Mouse (Mus musculus) v-Abl transformed pro-B cells (cell line): ENCODE measurements at regions not wholly inside any gene's neighbourhood (a gene's known extent, or its start where the extent isn't known, plus 50 kb on each side); places are given as distances from the start of the nearest gene placed in this dataset.

ENCODE experiments used
- in situ Hi-C, 2 experiments: fragments of 400-800 bp; cut with MboI; formaldehyde crosslinking; loops; one replicate each; pipeline ENCODE4 v1.15.1; 2025; ENCODE audit not compliant: unreplicated experiment in 2 of 2

DNA sequence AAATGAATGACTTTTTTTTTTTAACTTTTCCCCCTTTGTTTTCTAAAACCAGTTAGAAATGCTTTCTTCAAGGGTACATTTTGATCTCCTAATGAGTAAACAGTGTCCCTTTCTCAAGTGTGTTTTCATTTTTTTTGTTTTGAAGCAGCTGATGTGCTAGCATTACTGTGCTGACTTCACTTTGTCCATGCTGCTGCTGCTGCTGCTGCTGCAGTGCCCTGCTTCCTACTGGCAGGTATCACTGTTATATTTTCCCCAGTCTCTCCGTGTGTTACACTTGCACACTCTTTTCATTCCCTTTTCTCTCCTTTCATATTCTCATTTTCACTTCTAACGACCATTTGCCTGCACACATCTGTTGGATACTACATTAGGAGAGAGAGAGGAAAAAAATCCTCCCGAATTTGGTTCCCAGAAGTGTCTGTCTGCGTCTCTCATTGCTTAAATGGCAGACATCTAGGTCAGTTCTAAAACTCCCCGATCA lies 266.0 kb downstream of the Cd109 start:
- in situ Hi-C loops = no loop called here

DNA sequence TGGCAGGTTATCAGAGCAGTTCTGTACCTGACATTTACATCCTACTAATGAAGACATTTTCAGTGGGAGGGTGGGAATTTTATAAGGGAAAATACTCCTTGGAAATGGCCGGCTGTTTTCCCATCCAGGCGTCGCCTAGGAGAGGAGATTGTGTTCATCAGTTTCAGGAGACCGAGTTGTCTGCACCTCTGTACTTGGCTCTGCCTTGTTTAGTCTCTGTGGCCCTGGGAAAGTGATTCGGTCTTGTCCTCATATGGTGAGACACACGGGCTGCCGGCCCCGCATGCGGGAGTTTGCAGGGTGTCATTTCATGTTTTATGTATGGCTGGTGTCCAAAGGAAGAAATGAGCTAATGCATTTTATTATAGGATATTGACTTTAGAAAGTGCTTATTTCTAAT lies 287.9 kb downstream of the Cd109 start:
- in situ Hi-C loops = no loop called here

GRCm38 (mm10) chr9:78917336-78917735 lies 302.0 kb downstream of the Cd109 start:
- in situ Hi-C loops = no loop called here

- in situ Hi-C loops = no loop called here
Measured at GRCm38 (mm10) chr9:78925977-78926593, 310.7 kb downstream of the Cd109 start.

DNA sequence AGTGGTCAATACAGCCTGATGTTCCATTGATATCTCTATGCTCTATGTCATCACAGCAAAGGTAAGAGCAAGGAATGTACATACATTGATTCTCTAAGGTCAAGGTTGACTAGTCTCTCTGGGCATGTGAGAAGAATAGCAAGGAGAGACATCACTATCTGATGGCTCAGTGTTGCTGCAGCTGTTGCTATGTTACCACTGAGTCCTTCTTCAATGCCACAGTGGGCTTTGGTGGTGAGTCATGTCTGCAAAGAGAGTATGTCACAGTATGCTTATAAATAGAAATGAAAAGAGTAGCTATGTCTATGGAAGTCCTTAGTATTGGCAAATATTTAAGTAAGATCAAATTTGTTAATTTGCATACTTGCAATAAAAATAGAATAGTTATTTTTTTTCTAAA lies 326.3 kb downstream of the Cd109 start:
- in situ Hi-C loops = no loop called here

- in situ Hi-C loops = no loop called here
Measured at GRCm38 (mm10) chr9:78964813-78965212, 349.5 kb downstream of the Cd109 start.

DNA sequence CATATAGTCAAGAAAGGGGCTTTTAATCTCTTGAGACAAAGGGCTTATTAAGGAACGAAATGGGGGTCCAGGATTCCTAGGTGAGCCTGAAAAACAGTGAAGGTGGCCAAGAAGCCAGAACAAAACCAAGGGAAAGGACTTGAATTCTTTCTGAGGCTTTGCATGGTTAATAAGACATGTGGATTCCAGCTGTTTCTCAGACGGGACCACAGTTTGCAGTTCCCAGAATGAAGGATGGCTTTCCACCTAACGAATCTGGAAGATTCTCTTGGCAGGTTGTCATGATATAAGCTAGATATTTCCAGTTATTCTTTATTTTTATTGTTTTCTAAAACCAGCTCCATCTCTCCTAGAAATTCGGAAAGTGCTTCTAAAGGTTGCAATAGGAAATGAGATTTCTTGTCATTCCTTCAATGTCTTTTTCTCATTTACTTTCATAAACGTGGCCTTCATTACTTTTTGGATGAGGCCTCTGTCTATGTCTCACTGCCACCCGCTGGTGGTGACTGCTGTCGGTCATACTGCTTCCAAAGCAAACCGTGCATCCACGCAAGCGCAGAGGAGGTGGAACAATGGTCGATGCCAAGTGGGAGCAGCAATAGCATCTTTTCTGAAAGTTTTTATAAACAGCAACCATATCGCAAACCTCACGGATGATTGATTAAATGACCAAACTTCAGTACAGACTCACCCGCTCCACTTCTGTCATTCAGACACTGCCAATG lies 350.0 kb downstream of the Cd109 start:
- in situ Hi-C loops = no loop called here

GRCm38 (mm10) chr9:78971731-78972130 lies 356.4 kb downstream of the Cd109 start:
- in situ Hi-C loops = no loop called here

DNA sequence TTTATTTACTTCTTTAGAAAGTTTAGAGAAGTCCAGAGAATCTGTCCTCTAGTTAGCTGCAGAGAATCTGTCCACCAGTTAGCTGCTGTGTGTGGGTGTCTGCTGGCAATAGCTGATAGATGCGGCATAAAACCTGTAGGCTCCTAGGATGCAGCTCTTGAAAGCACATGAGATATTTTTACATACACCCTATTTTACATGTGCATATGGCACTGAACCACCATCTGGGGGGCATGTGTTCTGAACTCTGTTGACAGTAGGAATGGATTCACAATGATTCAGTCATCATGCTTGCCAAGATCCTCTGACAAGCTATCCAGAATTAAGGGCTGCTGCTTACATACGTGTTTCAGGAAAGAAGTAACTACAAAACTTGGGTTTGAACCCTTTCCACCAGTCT lies 368.4 kb downstream of the Cd109 start:
- in situ Hi-C loops = no loop called here

- in situ Hi-C loops = no loop called here
Measured at GRCm38 (mm10) chr9:78985184-78985864, 370.0 kb downstream of the Cd109 start.

DNA sequence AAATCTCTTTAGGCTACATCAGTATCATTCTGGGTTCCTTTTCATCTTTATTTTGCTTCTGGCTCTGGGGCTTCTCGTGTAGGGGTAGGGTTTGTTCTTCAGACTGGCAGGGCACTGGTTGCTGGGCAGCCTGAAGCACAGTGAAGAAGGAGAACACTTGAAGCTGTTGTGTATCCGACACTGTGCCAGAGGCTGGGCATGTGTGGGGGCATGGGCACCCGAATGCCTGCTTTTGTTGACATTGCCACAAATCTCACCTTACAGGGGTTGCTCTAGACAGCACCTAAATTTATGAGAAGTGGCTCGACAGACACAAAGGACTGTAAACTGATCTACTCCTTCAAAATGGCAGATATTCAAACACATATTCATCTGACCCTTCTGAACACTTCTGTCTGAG lies 376.0 kb downstream of the Cd109 start:
- in situ Hi-C loops = no loop called here

GRCm38 (mm10) chr9:79001081-79001480 lies 385.7 kb downstream of the Cd109 start:
- in situ Hi-C loops = no loop called here

DNA sequence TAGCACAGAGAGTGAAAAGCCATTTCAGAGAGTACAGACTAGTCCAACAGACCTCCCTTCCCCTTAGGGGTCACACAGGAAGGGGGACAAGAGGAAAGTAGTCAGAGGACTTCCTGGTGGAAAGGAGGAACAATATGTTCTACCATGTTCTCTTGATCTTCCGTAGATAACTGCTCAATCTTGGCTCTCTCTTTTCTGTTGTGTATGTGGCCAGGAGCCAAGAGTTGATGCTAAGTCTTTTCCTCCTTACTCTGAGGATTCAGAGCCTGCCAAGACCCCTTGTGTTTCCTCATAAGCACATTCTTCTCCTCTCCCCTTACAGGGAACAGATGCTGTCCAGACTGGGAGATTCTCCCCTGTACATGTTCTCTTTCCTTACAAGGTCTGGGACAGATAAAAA lies 386.6 kb downstream of the Cd109 start:
- in situ Hi-C loops = no loop called here

- in situ Hi-C loops = no loop called here
Measured at GRCm38 (mm10) chr9:79004296-79004980, 389.1 kb downstream of the Cd109 start.

- in situ Hi-C loops = no loop called here
Measured at GRCm38 (mm10) chr9:79022291-79022690, 406.9 kb downstream of the Cd109 start.

GRCm38 (mm10) chr9:79028234-79028633 lies 412.9 kb downstream of the Cd109 start:
- in situ Hi-C loops = loop anchor here in 1 of 2 experiments (25.0 kb wide), 1 partner anchor 984 kb away; the partner anchor contains the start of gene Filip1

GRCm38 (mm10) chr9:79029456-79029855 lies 414.1 kb downstream of the Cd109 start:
- in situ Hi-C loops = loop anchor here in 1 of 2 experiments (25.0 kb wide), 1 partner anchor 983 kb away; the partner anchor contains the start of gene Filip1

DNA sequence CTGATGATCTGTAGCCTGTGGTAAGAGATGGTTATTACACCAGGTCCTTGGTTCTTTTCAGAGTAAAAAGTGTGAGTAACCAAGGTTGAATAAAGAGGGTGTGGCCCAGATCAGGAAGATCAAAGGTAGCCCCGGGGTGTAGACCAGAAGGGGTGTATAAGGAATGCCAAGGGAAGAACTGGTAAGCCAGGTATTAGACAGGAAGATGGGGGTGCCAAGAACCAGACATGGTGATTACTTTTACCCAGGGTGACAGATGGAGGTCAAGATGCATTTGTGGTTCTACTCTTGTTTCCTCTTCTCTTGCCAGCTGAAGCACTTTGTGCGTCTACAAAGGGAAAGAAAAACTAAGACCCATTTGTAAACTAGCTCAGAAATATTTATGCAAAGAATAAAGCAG lies 420.3 kb downstream of the Cd109 start:
- in situ Hi-C loops = loop anchor here in 1 of 2 experiments (25.0 kb wide), 1 partner anchor 977 kb away; the partner anchor contains the start of gene Filip1

DNA sequence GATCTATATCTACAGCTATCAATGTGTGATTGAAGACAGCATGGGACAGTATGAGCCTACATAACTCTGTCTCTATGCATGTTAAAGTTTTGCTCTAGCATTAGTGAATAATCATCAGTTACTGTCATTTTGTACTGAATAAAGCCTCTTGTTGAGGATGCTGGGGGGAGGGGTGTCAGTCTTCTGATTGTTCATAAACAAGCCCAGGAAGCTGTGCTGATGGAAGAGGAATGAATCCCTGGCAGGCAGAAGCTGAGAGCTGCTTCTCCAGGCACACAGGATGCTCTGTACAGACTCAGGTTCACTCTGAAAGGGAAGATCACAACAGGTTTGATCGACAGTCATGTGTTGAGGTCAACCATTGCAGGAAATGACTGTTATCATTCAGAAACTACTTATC lies 421.7 kb downstream of the Cd109 start:
- in situ Hi-C loops = loop anchor here in 1 of 2 experiments (25.0 kb wide), 1 partner anchor 975 kb away; the partner anchor contains the start of gene Filip1

GRCm38 (mm10) chr9:79038971-79039370 lies 423.6 kb downstream of the Cd109 start:
- in situ Hi-C loops = loop anchor here in 1 of 2 experiments (25.0 kb wide), 1 partner anchor 973 kb away; the partner anchor contains the start of gene Filip1
